Mouse (Mus musculus): ENCODE data around the gene Itprid1. TPM values are rescaled to one million over a fixed set of nuclear protein-coding genes. Genes with fewer than 3 reads are reported as not detected.

Itprid1 gene
- polyA plus RNA-seq, 1 experiment from 2014 or later: 0.07 TPM

GRCm38 (mm10) chr6:56025533-56025932 is 188.8 kb downstream of the Itprid1 start:
- Histone ChIP-seq H3K4me1 (ENCODE audit: control insufficient read depth, insufficient read depth, low read length) (no peaks in the 10 kb centered on the region), H3K9me3 (ENCODE audit: control insufficient read depth, low read length) (no peaks in the 10 kb centered on the region), H3K27me3 (ENCODE audit: control insufficient read depth, insufficient read depth, low read length) (no peaks in the 10 kb centered on the region), H3K4me2 (no peak overlapping the region), H3K9ac (ENCODE audit: low read length) (no peak overlapping the region), H3K4me3 (ENCODE audit: low read depth, low read length) (no peak overlapping the region), H3K27ac (ENCODE audit: low read depth, low read length) (no peak overlapping the region), H3K36me3 (ENCODE audit: control insufficient read depth, insufficient read depth, low read length) (no peaks in the 10 kb centered on the region)
- ATAC-seq (ENCODE audit: low FRiP score) (no peak), DNase-seq (ENCODE audit: low spot score, missing footprints) (peak; percentile 77)
- WGBS: 57% methylated on average over 2 of the region's 2 CpGs

GRCm38 (mm10) chr6:56027318-56027717 is 190.6 kb downstream of the Itprid1 start:
- Histone ChIP-seq H3K27me3 (ENCODE audit: control insufficient read depth, insufficient read depth, low read length) (no peaks in the 10 kb centered on the region), H3K9ac (ENCODE audit: low read length) (no peak overlapping the region), H3K27ac (ENCODE audit: low read depth, low read length) (no peak overlapping the region), H3K4me1 (ENCODE audit: control insufficient read depth, insufficient read depth, low read length) (no peaks in the 10 kb centered on the region), H3K4me3 (ENCODE audit: low read depth, low read length) (no peak overlapping the region), H3K9me3 (ENCODE audit: control insufficient read depth, low read length) (no peaks in the 10 kb centered on the region), H3K4me2 (no peak overlapping the region), H3K36me3 (ENCODE audit: control insufficient read depth, insufficient read depth, low read length) (no peaks in the 10 kb centered on the region)
- WGBS: 91% methylated on average over 6 of the region's 6 CpGs
- ATAC-seq (ENCODE audit: low FRiP score) (no peak), DNase-seq (ENCODE audit: low spot score, missing footprints) (peak; percentile 39)

GRCm38 (mm10) chr6:56027966-56028365 is 191.3 kb downstream of the Itprid1 start:
- no peaks in the 10 kb centered on the region for H3K9me3 ChIP-seq (ENCODE audit: control insufficient read depth, low read length)
- peak; percentile 21 for DNase-seq (ENCODE audit: low spot score, missing footprints)
- H3K4me1 ChIP-seq (ENCODE audit: control insufficient read depth, insufficient read depth, low read length): no peaks in the 10 kb centered on the region
- no peak overlapping the region for H3K9ac ChIP-seq (ENCODE audit: low read length)
- no peak overlapping the region for H3K4me3 ChIP-seq (ENCODE audit: low read depth, low read length)
- 89% methylated on average over 5 of the region's 5 CpGs for WGBS
- H3K36me3 ChIP-seq (ENCODE audit: control insufficient read depth, insufficient read depth, low read length): no peaks in the 10 kb centered on the region
- no peak for ATAC-seq (ENCODE audit: low FRiP score)
- no peaks in the 10 kb centered on the region for H3K27me3 ChIP-seq (ENCODE audit: control insufficient read depth, insufficient read depth, low read length)
- H3K27ac ChIP-seq (ENCODE audit: low read depth, low read length): no peak overlapping the region
- no peak overlapping the region for H3K4me2 ChIP-seq

Other genes starting within 250 kb of the Itprid1 start
- 0.31 TPM in 1 of 2 replicates, not detected in the other for gene Neurod6, start 155.6 kb upstream of the Itprid1 start, polyA plus RNA-seq (2014; fragmentation: Nextera tagmentation; extraction: Ambion mirVana)
- 19.2 and 20.1 TPM in 2 replicates for gene Ppp1r17, start 180.6 kb downstream of the Itprid1 start, polyA plus RNA-seq (2014; fragmentation: Nextera tagmentation; extraction: Ambion mirVana)